Mouse (Mus musculus) intestine, embryonic 14.5 days (tissue): ENCODE data around the gene Zfyve19. TPM values are rescaled to one million over a fixed set of nuclear protein-coding genes. Genes with fewer than 3 reads are reported as not detected.
A peak's percentile ranks its signal among the peaks of the same experiment; 100 is the strongest.

ENCODE experiments used
- ATAC-seq: fragments of 200-750 bp; cut with Nextera tagmentation; replicated peaks from 2 replicates; pipeline ENCODE4 v1.8.0; 2017; ENCODE audit warnings: low read depth, moderate number of reproducible peaks, moderate TSS enrichment, moderate library complexity; ENCODE audit not compliant: low FRiP score, low TSS enrichment
- DNase-seq: peaks from one replicate; pipeline ENCODE4 v3.0.0-alpha.2; 2018; ENCODE audit warnings: low spot score
- H3K27ac ChIP-seq: fragments of 300-500 bp; sonication (generic); 2 replicates; pipeline ENCODE4 v1.5.1; 2014; ENCODE audit warnings: low read depth, mild to moderate bottlenecking, control low read depth
- H3K27me3 ChIP-seq: fragments of 300-500 bp; sonication (generic); replicated peaks from 2 replicates; pipeline ENCODE4 v1.6.1; 2014; ENCODE audit warnings: low read length, control low read depth; ENCODE audit not compliant: control insufficient read depth, insufficient read depth
- H3K36me3 ChIP-seq: fragments of 300-500 bp; sonication (generic); 2 replicates; pipeline ENCODE4 v1.6.1; 2014; ENCODE audit warnings: low read length, control low read depth; ENCODE audit not compliant: control insufficient read depth, insufficient read depth
- H3K4me1 ChIP-seq: fragments of 300-500 bp; sonication (generic); replicated peaks from 2 replicates; pipeline ENCODE4 v1.6.1; 2014; ENCODE audit warnings: low read length, control low read depth, mixed read lengths; ENCODE audit not compliant: control insufficient read depth, insufficient read depth
- H3K4me2 ChIP-seq: fragments of 300-500 bp; sonication (generic); 2 replicates; pipeline ENCODE4 v1.6.1; 2014; ENCODE audit warnings: low read length
- H3K4me3 ChIP-seq: fragments of 300-500 bp; sonication (generic); 2 replicates; pipeline ENCODE4 v1.5.1; 2014; ENCODE audit warnings: low read depth, low read length, control low read depth, mixed read lengths
- H3K9ac ChIP-seq: fragments of 300-500 bp; sonication (generic); 2 replicates; pipeline ENCODE4 v1.6.1; 2014; ENCODE audit warnings: mild to moderate bottlenecking, low read length
- H3K9me3 ChIP-seq: fragments of 300-500 bp; sonication (generic); 2 replicates; pipeline ENCODE4 v1.6.1; 2016; ENCODE audit warnings: low read length, control low read depth; ENCODE audit not compliant: control insufficient read depth
- WGBS: fragments of 180-500 bp; shearing (Covaris S2); extraction: QIAGEN DNeasy Blood & Tissue Kit; methylation state at CpG from one replicate; pipeline ENCODE4 v1.1.7; 2014; 5-methylcytosine and 5-hydroxymethylcytosine counted together
- polyA plus RNA-seq: library from polyadenylated mRNA; unstranded; fragments of >200 nt; fragmentation: Nextera tagmentation; extraction: Ambion mirVana; gene quantifications from 2 replicates; pipeline ENCODE4 v1.2.1, GENCODE M21; 2014

Zfyve19 gene
- polyA plus RNA-seq, 1 experiment from 2014 or later, result 44.2 TPM

DNA sequence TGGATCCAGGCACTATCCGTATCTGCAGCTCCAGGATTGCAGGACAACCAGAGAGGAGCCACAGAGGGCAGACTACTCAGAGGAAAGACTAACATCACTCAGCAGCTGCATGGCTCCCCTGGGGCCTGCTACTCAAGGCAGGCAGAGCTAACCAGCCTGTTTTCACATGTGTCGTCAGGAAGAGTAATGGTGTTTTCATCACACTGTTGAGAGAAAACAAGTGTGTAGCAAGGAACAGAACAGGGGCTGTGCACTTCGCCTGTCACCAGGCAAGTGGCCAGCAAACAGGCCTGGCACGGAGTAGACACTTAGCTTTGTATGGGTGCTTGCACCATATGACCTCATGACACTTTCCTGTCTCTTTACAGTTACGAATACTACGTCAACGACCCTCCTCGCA, 36.8 kb upstream of the Zfyve19 start:
- 57% methylated on average over 8 of the region's 8 CpGs for WGBS

GRCm38 (mm10) chr2:119172446-119172845, 36.0 kb upstream of the Zfyve19 start:
- Histone ChIP-seq H3K9me3 (no peaks in the 10 kb centered on the region), H3K27me3 (no peaks in the 10 kb centered on the region), H3K9ac (no peak overlapping the region; the same call in 1 of the 2 replicates), H3K36me3 (0 out of 2 replicates have a peak, but pooled peaks cover 4% of the 10 kb centered on the region), H3K4me3 (no peak overlapping the region), H3K4me1 (peaks cover 13% of the 10 kb centered on the region), H3K27ac (0 out of 2 replicates have a peak overlapping the region, but pooled peaks have one; percentile 30), H3K4me2 (no peak overlapping the region)
- DNase-seq (no peak), ATAC-seq (no peak)
- 83% methylated on average over 7 of the region's 7 CpGs for WGBS

More for the DNA sequence above, 36.8 kb upstream of the Zfyve19 start:
- no peak for ATAC-seq
- no peak overlapping the region for H3K4me2 ChIP-seq
- DNase-seq, result no peak
- no peak overlapping the region for H3K4me3 ChIP-seq
- H3K9me3 ChIP-seq, result no peaks in the 10 kb centered on the region
- H3K4me1 ChIP-seq, result peaks cover 17% of the 10 kb centered on the region
- 0 out of 2 replicates have a peak, but pooled peaks cover 3% of the 10 kb centered on the region for H3K36me3 ChIP-seq
- H3K27ac ChIP-seq, result no peak overlapping the region
- H3K9ac ChIP-seq, result no peak overlapping the region
- H3K27me3 ChIP-seq, result 0 out of 2 replicates have a peak, but pooled peaks cover 3% of the 10 kb centered on the region

DNA sequence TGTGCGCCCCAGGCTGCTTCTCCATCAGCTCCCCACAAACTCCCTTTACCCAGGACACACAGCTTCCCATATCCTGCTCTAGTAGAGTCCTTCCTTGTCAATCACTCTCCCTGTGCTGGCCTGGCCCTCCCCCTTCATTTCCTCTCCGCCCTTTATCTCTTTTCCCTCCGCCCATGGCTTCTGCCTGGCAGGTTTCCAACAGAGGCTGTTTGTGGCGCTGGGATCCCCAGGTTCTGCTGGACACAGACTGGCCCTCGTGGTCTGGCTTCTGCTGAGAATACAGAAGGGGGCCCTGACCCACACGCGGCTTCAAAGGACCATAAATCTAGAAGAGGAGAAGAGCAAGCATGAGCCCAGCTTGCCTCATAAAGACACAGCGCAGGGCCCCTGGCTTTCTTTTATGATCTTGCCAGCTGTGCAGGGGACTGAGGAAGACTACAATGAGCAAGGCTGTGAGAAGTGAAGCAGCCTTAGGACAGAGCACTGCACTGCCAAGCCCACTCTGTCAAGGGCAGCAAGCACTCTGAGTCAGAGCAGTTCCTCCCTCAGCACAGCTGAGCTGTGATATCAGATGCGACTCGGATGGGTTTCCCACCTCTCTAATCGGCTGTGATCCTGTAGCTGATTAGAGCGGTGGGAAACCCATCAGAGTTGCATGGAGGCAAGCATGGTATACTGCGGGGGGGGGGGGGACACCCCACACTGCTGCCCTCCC, 35.4 kb upstream of the Zfyve19 start:
- Histone ChIP-seq H3K9ac (no peak overlapping the region; the same call in 1 of the 2 replicates), H3K4me1 (peaks cover 13% of the 10 kb centered on the region), H3K36me3 (0 out of 2 replicates have a peak, but pooled peaks cover 4% of the 10 kb centered on the region), H3K4me2 (peak overlapping the region; percentile 38), H3K27me3 (no peaks in the 10 kb centered on the region), H3K27ac (peak overlapping the region; percentile 30; the same call in 1 of the 2 replicates), H3K4me3 (no peak overlapping the region), H3K9me3 (no peaks in the 10 kb centered on the region)
- peak; percentile 76 for DNase-seq
- ATAC-seq, result peak; percentile 53
- 11% methylated on average over 13 of the region's 13 CpGs for WGBS

DNA sequence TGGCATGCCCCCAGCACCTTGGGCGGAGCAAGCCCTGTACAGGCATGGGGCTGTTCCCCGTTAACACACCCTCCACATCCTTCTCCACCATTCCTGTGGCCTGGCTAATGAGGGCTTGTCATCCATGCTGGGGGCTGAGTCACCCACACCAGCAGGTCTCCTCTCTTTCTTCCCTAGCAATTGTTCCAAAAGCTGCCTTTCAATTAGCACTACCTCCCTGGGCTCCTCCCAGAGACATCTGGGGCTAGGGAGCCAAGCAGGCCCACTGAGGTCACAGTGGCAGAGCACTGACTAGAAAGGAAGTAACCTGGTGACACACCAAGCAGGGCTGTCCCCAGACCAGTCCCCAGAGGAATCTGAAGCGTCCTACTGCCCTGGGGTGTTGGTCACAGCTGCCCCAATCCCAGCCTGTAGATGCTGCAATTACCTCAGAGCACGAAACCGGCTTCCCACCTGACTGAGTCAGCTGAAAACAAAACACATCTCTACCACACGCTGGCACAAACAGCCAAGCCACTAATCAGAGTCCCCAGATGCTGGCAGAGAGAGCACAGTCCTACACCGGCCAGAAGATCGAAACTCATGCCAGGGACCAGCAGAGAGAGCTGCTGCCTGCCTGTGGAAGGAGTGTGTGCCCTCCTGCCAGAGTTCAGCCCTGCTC, 34.3 kb upstream of the Zfyve19 start, which contains the start of gene Gm14137:
TSS of gene Gm14137 (plus strand) at position 519 of the 661 bp plus-strand sequence.
- ATAC-seq (no peak), DNase-seq (no peak)
- WGBS, result 63% methylated on average over 8 of the region's 8 CpGs
- Histone ChIP-seq H3K27me3 (no peaks in the 10 kb centered on the region), H3K36me3 (peaks cover 12% of the 10 kb centered on the region; the same call in 1 of the 2 replicates), H3K4me1 (peaks cover 13% of the 10 kb centered on the region), H3K27ac (no peak within 1 kb of the TSS), H3K9me3 (no peaks in the 10 kb centered on the region), H3K4me3 (no peak within 1 kb of the TSS), H3K4me2 (peak within 1 kb of the TSS; percentile 38), H3K9ac (no peak within 1 kb of the TSS; the same call in 1 of the 2 replicates)

- no peak overlapping the region for H3K9ac ChIP-seq
- no peak for ATAC-seq
These were observed 33.6 kb upstream of the Zfyve19 start for GRCm38 (mm10) chr2:119174866-119175265.

GRCm38 (mm10) chr2:119175614-119176013, 32.8 kb upstream of the Zfyve19 start:
- WGBS, result 63% methylated on average over 6 of the region's 6 CpGs
- H3K4me2 ChIP-seq, result no peak overlapping the region
- peaks cover 13% of the 10 kb centered on the region for H3K4me1 ChIP-seq
- H3K27me3 ChIP-seq, result no peaks in the 10 kb centered on the region
- ATAC-seq (no peak), DNase-seq (no peak)
- no peaks in the 10 kb centered on the region for H3K9me3 ChIP-seq
- no peak overlapping the region for H3K9ac ChIP-seq
- no peak overlapping the region for H3K27ac ChIP-seq
- peaks cover 27% of the 10 kb centered on the region for H3K36me3 ChIP-seq
- no peak overlapping the region for H3K4me3 ChIP-seq

More at GRCm38 (mm10) chr2:119174866-119175265, 33.6 kb upstream of the Zfyve19 start:
- Histone ChIP-seq H3K27me3 (no peaks in the 10 kb centered on the region), H3K27ac (no peak overlapping the region), H3K4me1 (peaks cover 13% of the 10 kb centered on the region), H3K4me3 (no peak overlapping the region), H3K4me2 (no peak overlapping the region), H3K36me3 (peaks cover 19% of the 10 kb centered on the region), H3K9me3 (no peaks in the 10 kb centered on the region)
- DNase-seq, result no peak
- WGBS, result 63% methylated on average over 14 of the region's 14 CpGs

- DNase-seq, result no peak
- ATAC-seq, result no peak
- Histone ChIP-seq H3K4me1 (peaks cover 13% of the 10 kb centered on the region), H3K9ac (no peak overlapping the region), H3K27ac (no peak overlapping the region), H3K36me3 (peaks cover 31% of the 10 kb centered on the region), H3K4me3 (no peak overlapping the region), H3K4me2 (no peak overlapping the region), H3K9me3 (no peaks in the 10 kb centered on the region), H3K27me3 (no peaks in the 10 kb centered on the region)
- whole genome bisulfite sequencing, result 57% methylated on average over 3 of the region's 3 CpGs
These were observed 31.7 kb upstream of the Zfyve19 start for GRCm38 (mm10) chr2:119176761-119177160.

- 87% methylated on average over 5 of the region's 5 CpGs for WGBS
- Histone ChIP-seq H3K27ac (no peak overlapping the region), H3K4me2 (no peak overlapping the region), H3K9ac (no peak overlapping the region), H3K27me3 (no peaks in the 10 kb centered on the region), H3K9me3 (no peaks in the 10 kb centered on the region), H3K4me1 (peaks cover 13% of the 10 kb centered on the region), H3K4me3 (no peak overlapping the region), H3K36me3 (peaks cover 31% of the 10 kb centered on the region)
- DNase-seq (no peak), ATAC-seq (no peak)
These were observed 31.0 kb upstream of the Zfyve19 start for GRCm38 (mm10) chr2:119177384-119177939.
